Mouse (Mus musculus): ENCODE measurements around the gene Arvcf. TPM values are rescaled to one million over a fixed set of nuclear protein-coding genes. Genes with fewer than 3 reads are reported as not detected.
A peak's percentile ranks its signal among the peaks of the same experiment; 100 is the strongest.

Gene Arvcf
- polyA plus RNA-seq (2014; fragmentation: Nextera tagmentation; extraction: Ambion mirVana), result 26.6 and 28.1 TPM in 2 replicates

DNA sequence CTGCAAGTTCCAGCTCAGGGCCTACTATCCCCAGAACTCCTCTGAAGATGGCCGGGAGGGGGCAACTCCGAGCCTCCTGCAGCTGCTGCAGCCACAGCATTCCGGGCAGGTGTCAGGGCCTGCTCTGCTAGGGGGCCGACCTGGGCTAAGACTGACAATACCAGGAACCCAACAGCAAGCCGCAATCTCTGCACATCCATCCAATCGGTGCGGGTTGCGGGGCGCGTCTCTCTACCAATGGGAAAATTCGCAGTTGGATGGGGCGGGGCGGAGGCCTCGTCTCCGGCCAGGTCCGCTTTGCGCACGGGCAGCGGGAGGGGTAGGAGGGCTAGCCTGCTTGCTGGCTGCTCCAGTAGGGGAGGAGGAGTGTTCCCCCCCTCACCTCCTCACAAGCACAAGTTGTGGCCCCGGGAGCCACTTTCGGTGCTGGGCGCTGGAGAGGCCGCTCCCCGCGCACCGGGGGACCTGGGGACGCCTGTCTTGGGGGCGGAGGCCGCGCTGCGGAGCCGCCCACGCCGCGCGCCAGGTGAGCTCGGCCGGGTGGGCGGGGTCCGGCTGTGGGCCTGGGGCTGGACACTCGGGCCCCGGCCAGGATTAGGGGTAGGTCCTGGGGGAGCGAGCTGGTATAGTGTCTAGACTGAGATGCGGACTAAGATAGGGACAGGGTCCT lies at the start of gene Arvcf, which contains the start of gene Tango2:
Gene Arvcf, plus strand, starts transcription at position 252 of the 670 bp plus-strand sequence.
Gene Tango2, minus strand, starts transcription at position 173 of the 670 bp plus-strand sequence.
- H3K27me3 ChIP-seq (ENCODE audit: control insufficient read depth, insufficient read depth, low read length), result peaks cover 10% of the 10 kb centered on the region
- H3K4me3 ChIP-seq (ENCODE audit: low read depth, low read length), result peak within 1 kb of the TSS; percentile 64
- ATAC-seq (replicated peaks; ENCODE audit: insufficient number of reproducible peaks, low FRiP score, low TSS enrichment, low read depth) (peak; percentile 88), DNase-seq (ENCODE audit: low spot score) (peak; percentile 95)
- no peak within 1 kb of the TSS for H3K27ac ChIP-seq (replicated peaks; ENCODE audit: low read depth, low read length)
- peak within 1 kb of the TSS; percentile 65 for H3K9ac ChIP-seq (replicated peaks; ENCODE audit: low read length)
- no peaks in the 10 kb centered on the region for H3K4me1 ChIP-seq (ENCODE audit: control insufficient read depth, insufficient read depth, low read length)
- H3K9me3 ChIP-seq (replicated peaks; ENCODE audit: control insufficient read depth, low read length), result no peaks in the 10 kb centered on the region
- under 1% methylated on average over 44 of the region's 44 CpGs for WGBS
- H3K4me2 ChIP-seq (ENCODE audit: low read depth, low read length), result peak within 1 kb of the TSS; percentile 94
- no peaks in the 10 kb centered on the region for H3K36me3 ChIP-seq (replicated peaks; ENCODE audit: control insufficient read depth, insufficient read depth, low read depth, low read length)

DNA sequence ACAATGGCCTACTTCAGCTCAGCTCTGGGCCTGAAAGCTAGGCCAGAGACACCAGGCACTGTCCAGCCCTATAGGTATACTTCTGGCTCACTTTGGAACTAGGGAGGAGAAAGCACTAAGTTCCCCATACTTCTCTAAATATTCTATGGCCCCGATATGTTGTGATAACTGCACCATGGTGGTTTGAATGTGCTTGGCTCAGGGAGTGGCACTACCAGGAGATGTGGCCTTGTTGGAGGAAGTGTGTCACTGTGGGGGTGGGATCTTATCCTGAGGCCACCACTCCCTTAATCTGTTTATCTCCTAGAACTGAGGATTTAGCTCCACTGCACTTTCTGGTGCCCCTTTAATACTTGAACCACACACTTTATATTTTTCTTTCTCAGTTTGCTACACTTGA lies 39.8 kb upstream of the Arvcf start:
- H3K27me3 ChIP-seq (ENCODE audit: control insufficient read depth, insufficient read depth, low read length), result no peaks in the 10 kb centered on the region
- no peak overlapping the region for H3K9ac ChIP-seq (replicated peaks; ENCODE audit: low read length)
- H3K36me3 ChIP-seq (replicated peaks; ENCODE audit: control insufficient read depth, insufficient read depth, low read depth, low read length), result no peaks in the 10 kb centered on the region
- WGBS, result 95% methylated on average over 1 of the region's 1 CpGs
- ATAC-seq (replicated peaks; ENCODE audit: insufficient number of reproducible peaks, low FRiP score, low TSS enrichment, low read depth) (no peak), DNase-seq (ENCODE audit: low spot score) (no peak)
- no peak overlapping the region for H3K4me2 ChIP-seq (ENCODE audit: low read depth, low read length)
- no peak overlapping the region for H3K4me3 ChIP-seq (ENCODE audit: low read depth, low read length)
- no peak overlapping the region for H3K27ac ChIP-seq (replicated peaks; ENCODE audit: low read depth, low read length)
- H3K9me3 ChIP-seq (replicated peaks; ENCODE audit: control insufficient read depth, low read length), result no peaks in the 10 kb centered on the region
- no peaks in the 10 kb centered on the region for H3K4me1 ChIP-seq (ENCODE audit: control insufficient read depth, insufficient read depth, low read length)

DNA sequence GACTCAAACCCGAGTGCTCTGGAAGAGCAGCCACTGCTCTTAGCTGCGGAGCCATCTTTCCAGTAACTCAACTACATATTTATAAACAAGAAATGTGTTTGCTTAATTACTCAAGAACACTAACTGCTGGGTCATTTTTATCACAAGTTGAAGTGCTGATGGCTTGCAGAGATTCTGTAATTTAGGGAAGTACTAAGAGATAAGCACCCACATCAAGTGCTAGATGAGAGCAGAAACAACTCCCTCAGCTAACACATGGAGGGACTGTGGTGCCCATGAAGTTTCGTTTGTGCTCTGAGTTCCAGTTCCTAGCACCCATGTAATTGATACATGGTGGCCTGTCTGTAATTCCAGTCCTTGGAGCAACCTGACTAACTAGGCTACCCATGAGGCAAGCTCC lies 29.0 kb upstream of the Arvcf start:
- Histone ChIP-seq H3K36me3 (replicated peaks; ENCODE audit: control insufficient read depth, insufficient read depth, low read depth, low read length) (no peaks in the 10 kb centered on the region; the same call in 1 of the 2 replicates), H3K4me2 (ENCODE audit: low read depth, low read length) (no peak overlapping the region), H3K4me3 (ENCODE audit: low read depth, low read length) (no peak overlapping the region), H3K27ac (replicated peaks; ENCODE audit: low read depth, low read length) (no peak overlapping the region), H3K27me3 (ENCODE audit: control insufficient read depth, insufficient read depth, low read length) (no peaks in the 10 kb centered on the region), H3K9ac (replicated peaks; ENCODE audit: low read length) (no peak overlapping the region), H3K4me1 (ENCODE audit: control insufficient read depth, insufficient read depth, low read length) (no peaks in the 10 kb centered on the region), H3K9me3 (replicated peaks; ENCODE audit: control insufficient read depth, low read length) (no peaks in the 10 kb centered on the region)
- 81% methylated on average over 3 of the region's 3 CpGs for WGBS
- no peak for DNase-seq (ENCODE audit: low spot score)
- no peak for ATAC-seq (replicated peaks; ENCODE audit: insufficient number of reproducible peaks, low FRiP score, low TSS enrichment, low read depth)

DNA sequence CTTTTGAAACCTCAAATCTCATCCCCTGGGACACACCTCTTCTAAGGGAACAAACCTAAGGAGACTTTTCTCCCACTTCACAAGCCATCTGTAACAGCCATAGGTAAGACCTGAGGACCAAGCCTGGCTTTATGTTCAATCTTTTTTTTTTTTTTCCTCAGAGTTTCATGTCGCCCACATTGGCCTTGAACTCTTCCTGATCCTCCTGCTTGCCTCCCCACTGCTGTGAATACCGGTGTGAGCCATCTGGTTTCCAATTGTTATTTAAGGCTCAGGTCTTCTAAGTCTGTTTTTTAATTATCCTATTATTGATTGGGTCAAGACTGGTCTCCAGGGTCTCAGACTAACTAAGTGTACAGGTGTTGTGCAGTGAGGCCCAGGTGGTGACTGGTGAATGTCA lies 26.5 kb upstream of the Arvcf start:
- H3K4me2 ChIP-seq (ENCODE audit: low read depth, low read length), result no peak overlapping the region
- DNase-seq (ENCODE audit: low spot score) (no peak), ATAC-seq (replicated peaks; ENCODE audit: insufficient number of reproducible peaks, low FRiP score, low TSS enrichment, low read depth) (no peak)
- H3K4me3 ChIP-seq (ENCODE audit: low read depth, low read length), result no peak overlapping the region
- no peaks in the 10 kb centered on the region for H3K4me1 ChIP-seq (ENCODE audit: control insufficient read depth, insufficient read depth, low read length)
- H3K27me3 ChIP-seq (ENCODE audit: control insufficient read depth, insufficient read depth, low read length), result no peaks in the 10 kb centered on the region
- no peak overlapping the region for H3K27ac ChIP-seq (replicated peaks; ENCODE audit: low read depth, low read length)
- no peaks in the 10 kb centered on the region; the same call in 1 of the 2 replicates for H3K36me3 ChIP-seq (replicated peaks; ENCODE audit: control insufficient read depth, insufficient read depth, low read depth, low read length)
- 76% methylated on average over 2 of the region's 2 CpGs for WGBS
- H3K9ac ChIP-seq (replicated peaks; ENCODE audit: low read length), result no peak overlapping the region
- H3K9me3 ChIP-seq (replicated peaks; ENCODE audit: control insufficient read depth, low read length), result no peaks in the 10 kb centered on the region

DNA sequence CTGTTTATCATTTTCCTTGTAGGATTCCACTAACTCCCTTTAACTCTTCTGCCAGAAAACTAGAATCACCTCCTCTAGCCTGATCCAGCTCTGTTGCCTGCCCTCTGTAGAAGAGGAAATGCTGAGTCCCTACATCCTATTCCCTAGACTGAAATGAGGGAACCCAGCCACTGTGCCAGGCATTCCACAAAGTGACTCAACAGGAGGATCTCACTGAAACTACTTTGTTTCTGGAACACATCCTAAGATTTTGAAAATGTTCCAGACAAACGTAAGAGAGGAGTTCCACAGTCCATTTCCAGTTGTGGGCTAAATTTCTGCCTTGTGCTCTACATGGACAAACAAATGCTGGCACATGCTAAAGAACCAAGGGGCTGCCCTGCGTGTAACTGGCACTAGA lies 24.5 kb upstream of the Arvcf start:
- ATAC-seq (replicated peaks; ENCODE audit: insufficient number of reproducible peaks, low FRiP score, low TSS enrichment, low read depth), result no peak
- WGBS, result 83% methylated on average over 2 of the region's 2 CpGs

DNA sequence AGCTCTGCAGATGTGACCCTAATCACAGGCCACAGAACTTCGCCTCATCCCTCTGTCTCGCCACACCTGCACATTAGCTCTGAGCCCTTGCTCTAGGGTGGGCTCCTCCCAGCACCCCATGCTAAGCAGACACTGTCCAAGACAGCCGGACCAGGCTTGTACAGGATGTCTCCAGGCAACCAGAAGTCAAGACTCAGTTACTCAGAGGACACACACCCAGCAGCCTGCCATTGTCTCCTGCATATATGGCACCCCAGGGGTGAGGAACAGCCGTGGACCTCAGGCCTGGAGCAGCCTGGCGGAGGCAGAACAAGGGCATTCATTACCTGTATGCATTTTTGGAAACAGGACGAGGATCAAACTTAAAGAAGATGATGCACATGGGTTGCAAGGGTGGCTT lies 24.0 kb upstream of the Arvcf start:
- H3K4me1 ChIP-seq (ENCODE audit: control insufficient read depth, insufficient read depth, low read length), result no peaks in the 10 kb centered on the region
- H3K36me3 ChIP-seq (replicated peaks; ENCODE audit: control insufficient read depth, insufficient read depth, low read depth, low read length), result no peaks in the 10 kb centered on the region; the same call in 1 of the 2 replicates
- no peak overlapping the region for H3K4me3 ChIP-seq (ENCODE audit: low read depth, low read length)
- no peaks in the 10 kb centered on the region for H3K9me3 ChIP-seq (replicated peaks; ENCODE audit: control insufficient read depth, low read length)
- H3K27ac ChIP-seq (replicated peaks; ENCODE audit: low read depth, low read length), result no peak overlapping the region
- no peak overlapping the region for H3K4me2 ChIP-seq (ENCODE audit: low read depth, low read length)
- DNase-seq (ENCODE audit: low spot score), result no peak
- 88% methylated on average over 6 of the region's 6 CpGs for WGBS
- H3K27me3 ChIP-seq (ENCODE audit: control insufficient read depth, insufficient read depth, low read length), result no peaks in the 10 kb centered on the region
- no peak overlapping the region for H3K9ac ChIP-seq (replicated peaks; ENCODE audit: low read length)
- 0 out of 2 replicates have a peak, but pooled peaks have one; percentile 23 for ATAC-seq (replicated peaks; ENCODE audit: insufficient number of reproducible peaks, low FRiP score, low TSS enrichment, low read depth)

More for the DNA sequence above, 24.5 kb upstream of the Arvcf start:
- Histone ChIP-seq H3K4me1 (ENCODE audit: control insufficient read depth, insufficient read depth, low read length) (no peaks in the 10 kb centered on the region), H3K9ac (replicated peaks; ENCODE audit: low read length) (no peak overlapping the region), H3K4me2 (ENCODE audit: low read depth, low read length) (no peak overlapping the region), H3K27me3 (ENCODE audit: control insufficient read depth, insufficient read depth, low read length) (no peaks in the 10 kb centered on the region), H3K4me3 (ENCODE audit: low read depth, low read length) (no peak overlapping the region), H3K27ac (replicated peaks; ENCODE audit: low read depth, low read length) (no peak overlapping the region), H3K36me3 (replicated peaks; ENCODE audit: control insufficient read depth, insufficient read depth, low read depth, low read length) (no peaks in the 10 kb centered on the region; the same call in 1 of the 2 replicates), H3K9me3 (replicated peaks; ENCODE audit: control insufficient read depth, low read length) (no peaks in the 10 kb centered on the region)
- no peak for DNase-seq (ENCODE audit: low spot score)

DNA sequence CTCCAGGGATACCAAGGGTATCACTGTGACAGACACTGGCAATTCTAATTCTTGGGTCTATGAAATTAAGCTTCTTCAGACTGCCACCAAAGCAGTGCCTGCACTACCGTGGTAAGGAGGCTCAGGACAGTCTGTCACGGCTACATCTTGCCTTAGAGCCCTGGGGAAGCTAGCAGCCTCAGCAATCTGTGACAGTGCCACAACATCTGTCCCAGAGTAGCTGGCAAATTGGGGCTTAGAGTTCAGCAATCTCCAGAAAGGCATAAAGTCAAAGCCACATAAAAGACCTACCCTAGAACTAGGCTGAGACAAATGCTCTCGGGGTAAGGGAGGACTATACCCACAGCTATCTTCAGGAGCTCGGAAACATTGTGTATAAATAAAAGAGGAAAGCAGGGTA lies 22.2 kb upstream of the Arvcf start:
- Histone ChIP-seq H3K27me3 (ENCODE audit: control insufficient read depth, insufficient read depth, low read length) (no peaks in the 10 kb centered on the region), H3K27ac (replicated peaks; ENCODE audit: low read depth, low read length) (no peak overlapping the region), H3K9me3 (replicated peaks; ENCODE audit: control insufficient read depth, low read length) (no peaks in the 10 kb centered on the region), H3K9ac (replicated peaks; ENCODE audit: low read length) (no peak overlapping the region), H3K4me3 (ENCODE audit: low read depth, low read length) (no peak overlapping the region), H3K4me1 (ENCODE audit: control insufficient read depth, insufficient read depth, low read length) (no peaks in the 10 kb centered on the region), H3K36me3 (replicated peaks; ENCODE audit: control insufficient read depth, insufficient read depth, low read depth, low read length) (no peaks in the 10 kb centered on the region), H3K4me2 (ENCODE audit: low read depth, low read length) (no peak overlapping the region)
- ATAC-seq (replicated peaks; ENCODE audit: insufficient number of reproducible peaks, low FRiP score, low TSS enrichment, low read depth) (no peak), DNase-seq (ENCODE audit: low spot score) (no peak)
- 80% methylated on average over 4 of the region's 4 CpGs for WGBS

DNA sequence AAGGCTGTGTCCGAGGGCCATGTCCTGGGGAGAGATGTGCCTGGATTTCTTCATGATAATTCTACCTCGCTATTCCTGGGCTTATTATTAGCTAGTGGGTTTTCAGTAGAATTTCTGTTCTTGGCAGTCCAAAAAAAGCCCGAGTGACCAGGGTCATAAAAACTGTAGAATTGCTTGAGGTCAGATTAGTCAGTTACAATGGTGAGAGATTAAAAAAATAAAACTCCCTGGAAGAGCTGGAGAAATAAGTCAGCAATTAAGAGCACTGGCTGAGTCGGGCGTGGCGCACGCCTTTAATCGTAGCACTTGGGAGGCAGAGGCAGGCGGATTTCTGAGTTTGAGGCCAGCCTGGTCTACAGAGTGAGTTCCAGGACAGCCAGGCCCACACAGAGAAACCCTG lies 20.0 kb upstream of the Arvcf start:
- Histone ChIP-seq H3K4me3 (ENCODE audit: low read depth, low read length) (no peak overlapping the region), H3K4me1 (ENCODE audit: control insufficient read depth, insufficient read depth, low read length) (no peaks in the 10 kb centered on the region), H3K9me3 (replicated peaks; ENCODE audit: control insufficient read depth, low read length) (no peaks in the 10 kb centered on the region), H3K27ac (replicated peaks; ENCODE audit: low read depth, low read length) (no peak overlapping the region), H3K9ac (replicated peaks; ENCODE audit: low read length) (no peak overlapping the region), H3K4me2 (ENCODE audit: low read depth, low read length) (no peak overlapping the region), H3K27me3 (ENCODE audit: control insufficient read depth, insufficient read depth, low read length) (no peaks in the 10 kb centered on the region), H3K36me3 (replicated peaks; ENCODE audit: control insufficient read depth, insufficient read depth, low read depth, low read length) (no peaks in the 10 kb centered on the region)
- ATAC-seq (replicated peaks; ENCODE audit: insufficient number of reproducible peaks, low FRiP score, low TSS enrichment, low read depth) (no peak), DNase-seq (ENCODE audit: low spot score) (no peak)
- 92% methylated on average over 9 of the region's 9 CpGs for WGBS
